Mouse (Mus musculus): ENCODE measurements around the gene Esp6. TPM values are rescaled to one million over a fixed set of nuclear protein-coding genes. Genes with fewer than 3 reads are reported as not detected.
"Not testable (repeated sequence)": the region's sequence is repeated elsewhere in the genome, so short reads cannot be mapped to it uniquely, and the experiment has no call there.

The Esp6 gene
- not detected in 2 replicates for polyA plus RNA-seq (2015; fragmentation: Nextera tagmentation; extraction: Ambion mirVana)

DNA sequence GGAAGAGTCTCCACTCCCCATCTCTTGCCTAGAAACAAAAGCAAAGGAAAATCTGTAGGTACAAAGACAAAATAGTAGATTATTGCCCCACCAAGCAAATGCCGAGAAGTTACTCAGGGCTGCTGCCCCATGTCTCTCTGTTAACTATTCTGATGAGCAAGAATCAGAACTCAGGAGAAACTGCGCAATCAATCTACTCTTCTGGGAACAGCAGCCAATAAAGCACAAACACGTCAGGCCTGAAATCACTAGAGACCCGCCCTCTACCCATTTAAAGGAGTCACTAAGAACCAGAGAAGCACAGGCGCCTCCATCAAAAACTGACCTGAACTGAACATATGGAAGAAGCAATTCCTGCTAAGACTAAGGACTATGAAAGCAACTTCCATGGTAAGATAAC is at the start of gene Esp6:
Esp6 (plus strand) TSS at position 301 of the 400 bp plus-strand sequence.
- Histone ChIP-seq H3K4me1 (replicated peaks; ENCODE audit: control insufficient read depth, insufficient read depth, low read length) (no peaks in the 10 kb centered on the region), H3K4me3 (ENCODE audit: low read depth, low read length) (no peak within 1 kb of the TSS), H3K9ac (ENCODE audit: low read depth, low read length) (no peak within 1 kb of the TSS), H3K4me2 (replicated peaks; ENCODE audit: low read depth) (no peak within 1 kb of the TSS), H3K27ac (ENCODE audit: low read depth, low read length) (no peak within 1 kb of the TSS), H3K9me3 (ENCODE audit: control insufficient read depth) (no peaks in the 10 kb centered on the region), H3K27me3 (replicated peaks; ENCODE audit: control insufficient read depth, insufficient read depth, low read length) (no peaks in the 10 kb centered on the region), H3K36me3 (ENCODE audit: control insufficient read depth, insufficient read depth) (no peaks in the 10 kb centered on the region)
- 83% methylated on average over 5 of the region's 5 CpGs for WGBS
- ATAC-seq: no peak
- TF ChIP-seq CTCF (IDR thresholded peaks at IDR 0.05; ENCODE audit: low read depth): no peak

DNA sequence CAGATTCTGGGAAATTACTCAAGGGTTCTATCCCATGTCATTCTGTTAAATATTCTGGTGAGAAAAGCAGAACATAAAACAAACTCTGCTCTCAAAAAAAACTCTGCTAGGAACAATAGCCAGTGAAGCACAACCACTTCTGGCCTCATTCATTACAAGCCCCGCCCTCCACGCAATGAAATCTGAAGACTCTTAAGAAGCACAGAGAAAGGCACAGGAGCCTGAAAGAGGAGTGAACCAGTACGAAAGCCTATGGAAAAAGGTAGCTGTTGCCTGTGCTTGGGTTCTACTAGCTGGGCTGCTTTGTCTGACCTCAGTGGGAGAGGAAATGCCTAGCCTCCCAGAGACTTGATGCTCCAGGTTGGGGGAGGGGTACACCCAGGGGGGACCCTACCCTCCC is 41.5 kb upstream of the Esp6 start, which contains the start of gene Esp8:
Esp8 (plus strand) TSS at position 205 of the 400 bp plus-strand sequence.
- ATAC-seq: no peak
- Histone ChIP-seq H3K4me2 (replicated peaks; ENCODE audit: low read depth) (no peak within 1 kb of the TSS), H3K9me3 (ENCODE audit: control insufficient read depth) (no peaks in the 10 kb centered on the region), H3K4me3 (ENCODE audit: low read depth, low read length) (no peak within 1 kb of the TSS), H3K36me3 (ENCODE audit: control insufficient read depth, insufficient read depth) (no peaks in the 10 kb centered on the region), H3K27me3 (replicated peaks; ENCODE audit: control insufficient read depth, insufficient read depth, low read length) (no peaks in the 10 kb centered on the region), H3K9ac (ENCODE audit: low read depth, low read length) (no peak within 1 kb of the TSS), H3K4me1 (replicated peaks; ENCODE audit: control insufficient read depth, insufficient read depth, low read length) (no peaks in the 10 kb centered on the region), H3K27ac (ENCODE audit: low read depth, low read length) (no peak within 1 kb of the TSS)
- no peak for TF ChIP-seq CTCF (IDR thresholded peaks at IDR 0.05; ENCODE audit: low read depth)
- 59% methylated on average over 3 of the region's 3 CpGs for WGBS

DNA sequence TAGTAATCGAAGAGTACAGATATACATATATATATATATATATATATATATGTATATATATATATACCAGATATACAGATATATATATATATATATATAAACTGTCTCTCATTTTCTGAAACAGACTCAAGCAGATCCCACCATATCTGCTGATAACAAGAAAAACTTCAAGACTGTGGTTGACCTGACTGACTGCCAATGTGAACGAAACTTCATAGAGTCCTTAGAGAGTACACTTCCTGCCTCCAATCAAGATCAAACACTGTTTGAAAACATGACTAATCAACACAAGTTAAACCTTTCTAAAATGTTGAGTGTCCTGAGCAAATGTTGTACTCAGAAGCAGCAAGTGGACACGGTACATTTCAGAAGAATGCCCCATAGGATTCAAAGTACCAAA is 31.5 kb upstream of the Esp6 start:
- 73% methylated on average over 3 of the region's 3 CpGs for WGBS
- H3K9ac ChIP-seq (ENCODE audit: low read depth, low read length): no peak overlapping the region
- no peak for ATAC-seq
- TF ChIP-seq CTCF (IDR thresholded peaks at IDR 0.05; ENCODE audit: low read depth): no peak
- no peaks in the 10 kb centered on the region for H3K9me3 ChIP-seq (ENCODE audit: control insufficient read depth)
- no peak overlapping the region for H3K4me2 ChIP-seq (replicated peaks; ENCODE audit: low read depth)
- H3K27me3 ChIP-seq (replicated peaks; ENCODE audit: control insufficient read depth, insufficient read depth, low read length): no peaks in the 10 kb centered on the region
- no peak overlapping the region for H3K4me3 ChIP-seq (ENCODE audit: low read depth, low read length)
- H3K4me1 ChIP-seq (replicated peaks; ENCODE audit: control insufficient read depth, insufficient read depth, low read length): no peaks in the 10 kb centered on the region
- no peaks in the 10 kb centered on the region for H3K36me3 ChIP-seq (ENCODE audit: control insufficient read depth, insufficient read depth)
- H3K27ac ChIP-seq (ENCODE audit: low read depth, low read length): no peak overlapping the region

DNA sequence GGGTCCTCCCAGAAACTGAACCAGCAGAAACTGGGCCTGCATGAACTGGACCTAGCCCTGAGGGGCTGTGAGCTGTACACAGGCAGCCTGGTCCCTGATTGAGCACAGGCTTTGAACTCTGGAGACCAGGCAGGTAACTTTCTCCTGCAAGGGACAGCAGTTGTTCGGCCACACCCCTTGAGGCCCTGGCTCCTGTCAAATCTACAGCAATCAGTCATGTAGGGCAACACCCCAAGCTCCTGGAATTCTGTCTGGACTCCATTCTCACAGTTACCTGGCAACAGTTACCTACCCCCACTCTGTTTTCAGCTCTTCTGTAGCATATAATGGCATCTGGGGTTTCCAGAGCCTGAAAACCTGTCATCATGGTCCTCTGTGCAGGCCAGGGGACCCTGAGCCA is 30.2 kb upstream of the Esp6 start:
- Histone ChIP-seq H3K36me3 (ENCODE audit: control insufficient read depth, insufficient read depth) (no peaks in the 10 kb centered on the region), H3K4me1 (replicated peaks; ENCODE audit: control insufficient read depth, insufficient read depth, low read length) (no peaks in the 10 kb centered on the region), H3K4me3 (ENCODE audit: low read depth, low read length) (no peak overlapping the region), H3K9me3 (ENCODE audit: control insufficient read depth) (no peaks in the 10 kb centered on the region), H3K27ac (ENCODE audit: low read depth, low read length) (no peak overlapping the region), H3K27me3 (replicated peaks; ENCODE audit: control insufficient read depth, insufficient read depth, low read length) (no peaks in the 10 kb centered on the region), H3K9ac (ENCODE audit: low read depth, low read length) (no peak overlapping the region), H3K4me2 (replicated peaks; ENCODE audit: low read depth) (no peak overlapping the region)
- TF ChIP-seq CTCF (IDR thresholded peaks at IDR 0.05; ENCODE audit: low read depth): no peak
- no peak for ATAC-seq
- 58% methylated on average over 1 of the region's 1 CpGs for WGBS

DNA sequence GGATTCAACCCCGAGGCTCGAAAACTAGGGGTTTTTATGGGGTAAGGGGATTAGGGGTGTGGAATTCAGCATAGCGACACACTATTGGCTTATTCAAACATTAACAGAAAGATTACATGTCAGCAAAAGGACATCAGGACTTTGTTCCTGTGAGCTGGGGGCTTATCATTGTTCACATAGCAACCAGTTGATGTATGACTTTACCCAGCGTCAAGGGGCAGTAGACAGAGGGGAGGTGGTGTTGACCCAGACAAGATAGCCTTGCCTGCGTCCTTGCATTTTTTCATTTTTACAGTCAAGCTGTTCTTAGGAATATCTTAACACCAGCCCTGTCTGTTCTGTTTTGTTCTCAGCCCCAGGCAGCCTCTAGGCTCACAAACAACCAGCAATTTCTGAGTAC is 14.3 kb upstream of the Esp6 start:
- H3K4me3 ChIP-seq (ENCODE audit: low read depth, low read length); H3K4me2 ChIP-seq (replicated peaks; ENCODE audit: low read depth); H3K4me1 ChIP-seq (replicated peaks; ENCODE audit: control insufficient read depth, insufficient read depth, low read length); H3K27me3 ChIP-seq (replicated peaks; ENCODE audit: control insufficient read depth, insufficient read depth, low read length); H3K27ac ChIP-seq (ENCODE audit: low read depth, low read length); H3K36me3 ChIP-seq (ENCODE audit: control insufficient read depth, insufficient read depth); ATAC-seq; H3K9me3 ChIP-seq (ENCODE audit: control insufficient read depth); H3K9ac ChIP-seq (ENCODE audit: low read depth, low read length): not testable (repeated sequence)
- 23% methylated on average over 5 of the region's 5 CpGs for WGBS

DNA sequence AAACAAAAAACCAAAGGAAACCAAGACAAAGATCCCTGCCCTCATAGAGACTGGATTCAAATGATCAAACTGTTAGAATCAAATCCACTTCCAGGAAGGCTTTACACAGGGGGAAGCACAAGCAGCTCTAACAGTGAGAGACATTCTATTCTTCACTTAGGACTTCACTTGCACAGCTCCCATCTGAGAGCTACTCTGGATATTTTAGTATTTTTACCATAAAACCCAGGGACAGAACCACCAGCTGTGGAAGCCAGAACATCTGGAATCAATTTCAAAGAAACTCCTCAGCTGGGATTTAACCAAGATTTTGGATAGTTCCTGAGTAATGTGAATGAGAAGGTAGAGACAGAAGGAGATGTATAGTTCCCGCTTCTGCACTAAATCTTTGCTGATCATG is 7.8 kb upstream of the Esp6 start:
- ATAC-seq: no peak
- Histone ChIP-seq H3K9me3 (ENCODE audit: control insufficient read depth) (no peaks in the 10 kb centered on the region), H3K27ac (ENCODE audit: low read depth, low read length) (no peak overlapping the region), H3K36me3 (ENCODE audit: control insufficient read depth, insufficient read depth) (no peaks in the 10 kb centered on the region), H3K4me1 (replicated peaks; ENCODE audit: control insufficient read depth, insufficient read depth, low read length) (no peaks in the 10 kb centered on the region), H3K4me3 (ENCODE audit: low read depth, low read length) (no peak overlapping the region), H3K9ac (ENCODE audit: low read depth, low read length) (no peak overlapping the region), H3K4me2 (replicated peaks; ENCODE audit: low read depth) (no peak overlapping the region), H3K27me3 (replicated peaks; ENCODE audit: control insufficient read depth, insufficient read depth, low read length) (no peaks in the 10 kb centered on the region)
- WGBS: 96% methylated on average over 1 of the region's 1 CpGs
- no peak for TF ChIP-seq CTCF (IDR thresholded peaks at IDR 0.05; ENCODE audit: low read depth)

DNA sequence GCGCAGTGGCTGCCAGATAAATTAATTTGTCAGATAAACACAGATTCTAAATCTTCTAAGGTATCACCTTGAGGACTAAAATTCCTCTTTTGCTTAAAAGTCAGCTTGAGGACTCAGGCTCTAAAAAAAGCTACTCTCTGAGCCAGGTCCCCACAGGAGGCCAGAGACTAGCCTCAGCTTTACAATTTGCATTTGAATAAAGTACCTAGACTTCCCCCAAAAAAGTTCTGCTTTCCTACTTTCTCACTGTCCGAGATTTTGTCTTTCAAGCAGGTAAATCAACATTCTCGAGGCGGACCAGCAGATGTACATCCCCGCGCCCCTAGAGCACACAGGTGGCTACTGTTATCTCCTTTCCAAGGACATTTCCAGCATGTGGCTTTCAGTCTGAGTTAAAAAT is 22.6 kb downstream of the Esp6 start:
- H3K9ac ChIP-seq (ENCODE audit: low read depth, low read length); H3K27me3 ChIP-seq (replicated peaks; ENCODE audit: control insufficient read depth, insufficient read depth, low read length); H3K27ac ChIP-seq (ENCODE audit: low read depth, low read length); H3K9me3 ChIP-seq (ENCODE audit: control insufficient read depth); H3K4me1 ChIP-seq (replicated peaks; ENCODE audit: control insufficient read depth, insufficient read depth, low read length); H3K4me3 ChIP-seq (ENCODE audit: low read depth, low read length); H3K4me2 ChIP-seq (replicated peaks; ENCODE audit: low read depth); H3K36me3 ChIP-seq (ENCODE audit: control insufficient read depth, insufficient read depth); ATAC-seq: not testable (repeated sequence)
- WGBS: 55% methylated on average over 6 of the region's 6 CpGs

Measured in intestine, postnatal 0 days (tissue).